Mouse (Mus musculus): ENCODE data around the gene Nampt. TPM values are rescaled to one million over a fixed set of nuclear protein-coding genes. Genes with fewer than 3 reads are reported as not detected.

Gene Nampt
- polyA plus RNA-seq (2014; fragmentation: Nextera tagmentation; extraction: Ambion mirVana) = 24.9 and 26.6 TPM in 2 replicates

GRCm38 (mm10) chr12:32819416-32819815, at the start of gene Nampt:
Gene Nampt (plus strand): TSS chr12:32819545.
- peak within 1 kb of the TSS; percentile 56 for H3K4me2 ChIP-seq (ENCODE audit: low read depth, low read length)
- DNase-seq (ENCODE audit: low spot score) (peak; percentile 71), ATAC-seq (ENCODE audit: low read depth) (no peak)
- H3K9ac ChIP-seq (ENCODE audit: low read depth, low read length) = peak within 1 kb of the TSS; percentile 73
- H3K4me3 ChIP-seq (ENCODE audit: low read depth, low read length) = peak within 1 kb of the TSS; percentile 68
- H3K36me3 ChIP-seq (ENCODE audit: control insufficient read depth, insufficient read depth, low read length) = peaks cover 11% of the 10 kb centered on the region; the same call in 1 of the 2 replicates
- 4% methylated on average over 5 of the region's 5 CpGs for WGBS
- peak within 1 kb of the TSS; percentile 97 for H3K27ac ChIP-seq (replicated peaks; ENCODE audit: low read depth, low read length)
- H3K4me1 ChIP-seq (ENCODE audit: control insufficient read depth, insufficient read depth, low read length) = no peaks in the 10 kb centered on the region; the same call in 1 of the 2 replicates
- no peaks in the 10 kb centered on the region for H3K27me3 ChIP-seq (replicated peaks; ENCODE audit: control insufficient read depth, insufficient read depth, low read length)
- H3K9me3 ChIP-seq (ENCODE audit: control insufficient read depth, low read length) = no peaks in the 10 kb centered on the region

- H3K27me3 ChIP-seq (replicated peaks; ENCODE audit: control insufficient read depth, insufficient read depth, low read length) = no peaks in the 10 kb centered on the region
- no peaks in the 10 kb centered on the region for H3K9me3 ChIP-seq (ENCODE audit: control insufficient read depth, low read length)
- no peaks in the 10 kb centered on the region for H3K36me3 ChIP-seq (ENCODE audit: control insufficient read depth, insufficient read depth, low read length)
- H3K27ac ChIP-seq (replicated peaks; ENCODE audit: low read depth, low read length) = no peak overlapping the region
- no peaks in the 10 kb centered on the region for H3K4me1 ChIP-seq (ENCODE audit: control insufficient read depth, insufficient read depth, low read length)
- H3K4me2 ChIP-seq (ENCODE audit: low read depth, low read length) = no peak overlapping the region
- 79% methylated on average over 4 of the region's 4 CpGs for WGBS
- H3K9ac ChIP-seq (ENCODE audit: low read depth, low read length) = no peak overlapping the region
- DNase-seq (ENCODE audit: low spot score) (no peak), ATAC-seq (ENCODE audit: low read depth) (no peak)
- H3K4me3 ChIP-seq (ENCODE audit: low read depth, low read length) = no peak overlapping the region
Observed at GRCm38 (mm10) chr12:32770766-32771165, 48.6 kb upstream of the Nampt start.

- H3K4me1 ChIP-seq (ENCODE audit: control insufficient read depth, insufficient read depth, low read length) = no peaks in the 10 kb centered on the region
- no peaks in the 10 kb centered on the region for H3K36me3 ChIP-seq (ENCODE audit: control insufficient read depth, insufficient read depth, low read length)
- no peak overlapping the region for H3K4me3 ChIP-seq (ENCODE audit: low read depth, low read length)
- no peak overlapping the region for H3K27ac ChIP-seq (replicated peaks; ENCODE audit: low read depth, low read length)
- no peaks in the 10 kb centered on the region for H3K27me3 ChIP-seq (replicated peaks; ENCODE audit: control insufficient read depth, insufficient read depth, low read length)
- 80% methylated on average over 5 of the region's 5 CpGs for WGBS
- no peaks in the 10 kb centered on the region for H3K9me3 ChIP-seq (ENCODE audit: control insufficient read depth, low read length)
- no peak overlapping the region for H3K4me2 ChIP-seq (ENCODE audit: low read depth, low read length)
- DNase-seq (ENCODE audit: low spot score) (no peak), ATAC-seq (ENCODE audit: low read depth) (no peak)
- H3K9ac ChIP-seq (ENCODE audit: low read depth, low read length) = no peak overlapping the region
Observed at GRCm38 (mm10) chr12:32774592-32774991, 44.8 kb upstream of the Nampt start.

GRCm38 (mm10) chr12:32789092-32789491, 30.3 kb upstream of the Nampt start:
- no peak overlapping the region for H3K4me3 ChIP-seq (ENCODE audit: low read depth, low read length)
- no peak overlapping the region for H3K4me2 ChIP-seq (ENCODE audit: low read depth, low read length)
- H3K9me3 ChIP-seq (ENCODE audit: control insufficient read depth, low read length) = no peaks in the 10 kb centered on the region
- H3K4me1 ChIP-seq (ENCODE audit: control insufficient read depth, insufficient read depth, low read length) = no peaks in the 10 kb centered on the region
- no peak overlapping the region for H3K27ac ChIP-seq (replicated peaks; ENCODE audit: low read depth, low read length)
- no peaks in the 10 kb centered on the region for H3K27me3 ChIP-seq (replicated peaks; ENCODE audit: control insufficient read depth, insufficient read depth, low read length)
- ATAC-seq (ENCODE audit: low read depth) = no peak
- 72% methylated on average over 3 of the region's 3 CpGs for WGBS
- no peak overlapping the region for H3K9ac ChIP-seq (ENCODE audit: low read depth, low read length)
- DNase-seq (ENCODE audit: low spot score) = no peak
- no peaks in the 10 kb centered on the region for H3K36me3 ChIP-seq (ENCODE audit: control insufficient read depth, insufficient read depth, low read length)

- WGBS = 71% methylated on average over 8 of the region's 8 CpGs
Observed at GRCm38 (mm10) chr12:32795765-32796471, 23.4 kb upstream of the Nampt start.

GRCm38 (mm10) chr12:32797438-32797837, 21.9 kb upstream of the Nampt start:
- Histone ChIP-seq H3K9ac (ENCODE audit: low read depth, low read length) (no peak overlapping the region), H3K36me3 (ENCODE audit: control insufficient read depth, insufficient read depth, low read length) (no peaks in the 10 kb centered on the region), H3K27me3 (replicated peaks; ENCODE audit: control insufficient read depth, insufficient read depth, low read length) (no peaks in the 10 kb centered on the region), H3K27ac (replicated peaks; ENCODE audit: low read depth, low read length) (no peak overlapping the region), H3K4me1 (ENCODE audit: control insufficient read depth, insufficient read depth, low read length) (no peaks in the 10 kb centered on the region), H3K9me3 (ENCODE audit: control insufficient read depth, low read length) (no peaks in the 10 kb centered on the region), H3K4me3 (ENCODE audit: low read depth, low read length) (no peak overlapping the region), H3K4me2 (ENCODE audit: low read depth, low read length) (no peak overlapping the region)
- no peak for ATAC-seq (ENCODE audit: low read depth)
- no peak for DNase-seq (ENCODE audit: low spot score)
- WGBS = 62% methylated on average over 3 of the region's 3 CpGs

More at GRCm38 (mm10) chr12:32795765-32796471, 23.4 kb upstream of the Nampt start:
- no peaks in the 10 kb centered on the region for H3K36me3 ChIP-seq (ENCODE audit: control insufficient read depth, insufficient read depth, low read length)
- DNase-seq (ENCODE audit: low spot score) (no peak), ATAC-seq (ENCODE audit: low read depth) (no peak)
- H3K4me2 ChIP-seq (ENCODE audit: low read depth, low read length) = no peak overlapping the region
- no peaks in the 10 kb centered on the region for H3K4me1 ChIP-seq (ENCODE audit: control insufficient read depth, insufficient read depth, low read length)
- no peak overlapping the region for H3K4me3 ChIP-seq (ENCODE audit: low read depth, low read length)
- no peak overlapping the region for H3K27ac ChIP-seq (replicated peaks; ENCODE audit: low read depth, low read length)
- H3K9ac ChIP-seq (ENCODE audit: low read depth, low read length) = no peak overlapping the region
- no peaks in the 10 kb centered on the region for H3K27me3 ChIP-seq (replicated peaks; ENCODE audit: control insufficient read depth, insufficient read depth, low read length)
- H3K9me3 ChIP-seq (ENCODE audit: control insufficient read depth, low read length) = no peaks in the 10 kb centered on the region

- Histone ChIP-seq H3K36me3 (ENCODE audit: control insufficient read depth, insufficient read depth, low read length) (no peaks in the 10 kb centered on the region), H3K9me3 (ENCODE audit: control insufficient read depth, low read length) (no peaks in the 10 kb centered on the region), H3K27me3 (replicated peaks; ENCODE audit: control insufficient read depth, insufficient read depth, low read length) (no peaks in the 10 kb centered on the region), H3K27ac (replicated peaks; ENCODE audit: low read depth, low read length) (no peak overlapping the region), H3K4me2 (ENCODE audit: low read depth, low read length) (no peak overlapping the region), H3K9ac (ENCODE audit: low read depth, low read length) (no peak overlapping the region), H3K4me3 (ENCODE audit: low read depth, low read length) (no peak overlapping the region), H3K4me1 (ENCODE audit: control insufficient read depth, insufficient read depth, low read length) (no peaks in the 10 kb centered on the region)
- 77% methylated on average over 7 of the region's 7 CpGs for WGBS
- no peak for ATAC-seq (ENCODE audit: low read depth)
- DNase-seq (ENCODE audit: low spot score) = no peak
Observed at GRCm38 (mm10) chr12:32801078-32801477, 18.3 kb upstream of the Nampt start.

GRCm38 (mm10) chr12:32805559-32805958, 13.8 kb upstream of the Nampt start:
- 67% methylated on average over 1 of the region's 1 CpGs for WGBS

More at GRCm38 (mm10) chr12:32805559-32805958, 13.8 kb upstream of the Nampt start:
- no peak overlapping the region for H3K27ac ChIP-seq (replicated peaks; ENCODE audit: low read depth, low read length)
- H3K4me3 ChIP-seq (ENCODE audit: low read depth, low read length) = no peak overlapping the region
- ATAC-seq (ENCODE audit: low read depth) = no peak
- H3K36me3 ChIP-seq (ENCODE audit: control insufficient read depth, insufficient read depth, low read length) = no peaks in the 10 kb centered on the region
- no peaks in the 10 kb centered on the region for H3K27me3 ChIP-seq (replicated peaks; ENCODE audit: control insufficient read depth, insufficient read depth, low read length)
- H3K4me1 ChIP-seq (ENCODE audit: control insufficient read depth, insufficient read depth, low read length) = no peaks in the 10 kb centered on the region
- no peak overlapping the region for H3K9ac ChIP-seq (ENCODE audit: low read depth, low read length)
- H3K4me2 ChIP-seq (ENCODE audit: low read depth, low read length) = no peak overlapping the region
- no peak for DNase-seq (ENCODE audit: low spot score)
- H3K9me3 ChIP-seq (ENCODE audit: control insufficient read depth, low read length) = no peaks in the 10 kb centered on the region
